Mouse (Mus musculus) forebrain, embryonic 11.5 days (tissue): Measurements from ENCODE around the gene Phactr2. TPM values are rescaled to one million over a fixed set of nuclear protein-coding genes. Genes with fewer than 3 reads are reported as not detected.

ENCODE experiments used
- ATAC-seq: fragments of 200-750 bp; cut with Nextera tagmentation; replicated peaks from 2 replicates; pipeline ENCODE4 v1.8.0; 2017; ENCODE audit warnings: moderate TSS enrichment; ENCODE audit not compliant: low FRiP score
- DNase-seq: peaks from one replicate; pipeline ENCODE4 v3.0.0-alpha.2; 2017; ENCODE audit warnings: low spot score
- H3K27ac ChIP-seq: fragments of 300-500 bp; sonication (generic); 2 replicates; pipeline ENCODE4 v1.5.1; 2014; ENCODE audit warnings: low read depth, low read length
- H3K27me3 ChIP-seq: fragments of 300-500 bp; sonication (generic); 2 replicates; pipeline ENCODE4 v1.6.1; 2014; ENCODE audit warnings: mild to moderate bottlenecking, low read length, mixed read lengths; ENCODE audit not compliant: control insufficient read depth, insufficient read depth
- H3K36me3 ChIP-seq: fragments of 300-500 bp; sonication (generic); 2 replicates; pipeline ENCODE4 v1.6.1; 2014; ENCODE audit warnings: mild to moderate bottlenecking, low read length, moderate library complexity, mixed read lengths; ENCODE audit not compliant: control insufficient read depth, insufficient read depth
- H3K4me1 ChIP-seq: fragments of 300-500 bp; sonication (generic); replicated peaks from 2 replicates; pipeline ENCODE4 v1.6.1; 2014; ENCODE audit warnings: low read length, mixed read lengths; ENCODE audit not compliant: control insufficient read depth, insufficient read depth
- H3K4me2 ChIP-seq: fragments of 300-500 bp; sonication (generic); 2 replicates; pipeline ENCODE4 v1.6.1; 2014; ENCODE audit warnings: low read depth, mild to moderate bottlenecking, low read length, moderate library complexity, mixed read lengths; ENCODE audit not compliant: severe bottlenecking
- H3K4me3 ChIP-seq: fragments of 300-500 bp; sonication (generic); 2 replicates; pipeline ENCODE4 v1.5.1; 2014; ENCODE audit warnings: low read depth, low read length
- H3K9ac ChIP-seq: fragments of 300-500 bp; sonication (generic); 2 replicates; pipeline ENCODE4 v1.6.1; 2014; ENCODE audit warnings: low read length
- H3K9me3 ChIP-seq: fragments of 300-500 bp; sonication (generic); 2 replicates; pipeline ENCODE4 v1.6.1; 2016; ENCODE audit warnings: low read length, mixed read lengths; ENCODE audit not compliant: control insufficient read depth
- WGBS: fragments of 180-500 bp; shearing (Covaris S2); extraction: QIAGEN DNeasy Blood & Tissue Kit; methylation state at CpG from one replicate; pipeline ENCODE4 v1.1.7; 2014; 5-methylcytosine and 5-hydroxymethylcytosine counted together
- polyA plus RNA-seq: library from polyadenylated mRNA; unstranded; fragments of >200 nt; fragmentation: Nextera tagmentation; extraction: Ambion mirVana; gene quantifications from 2 replicates; pipeline ENCODE4 v1.2.1, GENCODE M21; 2014

Phactr2 gene
- polyA plus RNA-seq, 1 experiment from 2014 or later = 17.7 TPM

DNA sequence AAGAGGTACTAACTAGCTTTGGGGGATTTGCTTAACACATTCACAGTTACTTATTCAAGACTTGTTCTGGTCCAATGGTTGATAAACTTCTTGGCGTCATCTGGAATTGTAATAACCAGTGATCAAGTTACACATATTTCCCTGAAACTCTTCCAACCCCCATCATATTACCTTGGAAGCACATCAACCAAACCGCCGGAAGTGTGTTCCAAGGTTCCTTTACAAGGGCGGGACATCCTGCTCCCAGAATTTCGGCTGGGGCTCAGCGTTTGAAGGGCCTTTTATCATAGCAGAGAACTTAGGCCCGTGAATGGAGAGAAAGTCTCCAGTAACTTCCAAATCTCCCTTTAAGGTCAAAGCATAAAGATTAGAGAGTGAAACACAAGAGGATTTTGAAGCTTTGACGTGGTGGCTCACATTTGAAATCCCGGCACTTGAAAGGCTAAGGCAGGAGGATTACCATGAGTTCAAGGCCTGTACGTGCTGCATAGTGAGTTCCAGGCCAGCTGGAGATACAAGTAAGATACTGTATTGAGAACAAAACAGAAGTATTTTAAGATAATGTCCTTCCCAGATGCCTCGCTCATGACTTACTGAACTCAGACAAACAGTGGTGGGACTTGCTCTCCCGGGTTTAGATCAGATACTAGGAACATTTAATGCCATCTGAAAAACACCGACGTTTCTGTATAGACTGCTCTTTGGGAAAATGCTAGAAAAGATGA, 147.9 kb downstream of the Phactr2 start:
- WGBS = 79% methylated on average over 14 of the region's 14 CpGs

DNA sequence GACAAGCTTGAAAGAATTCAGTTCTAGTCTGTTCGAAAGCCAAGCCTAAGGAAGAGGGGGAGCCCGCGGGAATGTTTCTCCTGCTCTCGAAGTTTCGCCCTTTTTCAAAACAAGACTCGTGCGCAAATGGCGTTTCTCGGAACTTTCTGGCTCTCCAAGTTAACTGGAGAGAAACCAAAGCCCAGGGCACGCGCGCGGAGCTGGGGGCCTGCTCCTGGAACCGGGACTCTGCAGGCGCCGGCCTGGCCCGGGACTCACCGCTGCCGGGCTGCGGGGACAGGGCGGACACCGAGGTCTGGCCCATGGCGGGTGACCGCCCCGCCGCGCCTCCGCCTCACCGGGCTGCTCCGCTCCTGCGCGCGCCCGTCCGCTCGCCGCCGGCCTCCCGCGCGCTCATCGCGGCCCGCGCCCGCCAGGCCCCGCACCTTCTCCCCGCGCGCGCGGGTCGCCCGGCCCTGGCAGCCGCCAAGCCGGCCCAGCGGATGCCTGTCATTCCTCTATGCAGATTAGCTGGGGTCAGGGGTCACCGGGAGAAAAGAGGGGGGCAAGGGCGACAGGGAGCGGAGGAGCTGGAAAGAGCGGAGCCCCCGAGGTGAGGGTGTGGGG, 150.3 kb downstream of the Phactr2 start:
- ATAC-seq (peak; percentile 92), DNase-seq (peak; percentile 86)
- Histone ChIP-seq H3K9me3 (no peaks in the 10 kb centered on the region), H3K4me3 (peak overlapping the region; percentile 53), H3K36me3 (no peaks in the 10 kb centered on the region), H3K4me2 (peak overlapping the region; percentile 71), H3K9ac (peak overlapping the region; percentile 76), H3K27ac (peak overlapping the region; percentile 78), H3K4me1 (no peaks in the 10 kb centered on the region; the same call in 1 of the 2 replicates), H3K27me3 (no peaks in the 10 kb centered on the region)
- WGBS = under 1% methylated on average over 57 of the region's 62 CpGs

More for the DNA sequence above, 147.9 kb downstream of the Phactr2 start:
- Histone ChIP-seq H3K27me3 (no peaks in the 10 kb centered on the region), H3K27ac (no peak overlapping the region), H3K9me3 (no peaks in the 10 kb centered on the region), H3K36me3 (no peaks in the 10 kb centered on the region), H3K4me3 (no peak overlapping the region), H3K4me1 (no peaks in the 10 kb centered on the region; the same call in 1 of the 2 replicates), H3K9ac (no peak overlapping the region), H3K4me2 (no peak overlapping the region)
- no peak for ATAC-seq
- DNase-seq = no peak

DNA sequence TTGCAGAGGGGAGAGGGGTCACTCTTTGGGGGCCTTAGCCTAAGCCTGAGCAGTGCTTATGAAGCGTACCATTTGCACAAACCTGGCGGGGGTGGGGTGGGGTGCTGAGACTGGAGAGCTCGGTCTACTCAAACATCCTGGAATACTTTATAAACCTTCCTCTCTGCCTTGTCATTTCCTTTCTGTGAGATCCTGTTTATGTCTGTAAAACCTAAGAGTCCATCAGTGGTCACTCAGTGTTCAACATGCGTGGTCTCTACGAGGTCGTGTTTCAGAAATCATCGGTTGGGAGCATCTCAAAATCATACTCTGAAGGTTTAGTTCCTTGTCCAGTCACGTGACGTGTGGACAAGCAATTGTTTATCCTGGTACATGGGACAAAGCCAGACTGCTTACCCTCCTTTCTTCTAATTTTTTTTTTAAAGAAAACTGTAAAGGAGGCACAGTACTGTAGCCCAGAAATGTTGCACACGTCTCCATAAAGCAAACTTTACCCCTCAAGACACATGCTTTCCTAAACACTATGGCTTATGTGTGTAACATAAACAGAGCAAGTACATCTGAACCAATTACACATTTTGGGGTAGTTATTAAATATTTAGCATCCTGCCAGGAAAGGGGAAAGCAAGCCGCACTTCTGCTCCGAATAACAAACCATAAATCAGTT, 150.9 kb downstream of the Phactr2 start:
- no peaks in the 10 kb centered on the region for H3K9me3 ChIP-seq
- 27% methylated on average over 12 of the region's 12 CpGs for WGBS
- H3K4me2 ChIP-seq = peak overlapping the region; percentile 71
- peak overlapping the region; percentile 53 for H3K4me3 ChIP-seq
- no peaks in the 10 kb centered on the region; the same call in 1 of the 2 replicates for H3K4me1 ChIP-seq
- ATAC-seq (peak; percentile 59), DNase-seq (peak; percentile 56)
- no peaks in the 10 kb centered on the region for H3K27me3 ChIP-seq
- peak overlapping the region; percentile 78 for H3K27ac ChIP-seq
- peak overlapping the region; percentile 76 for H3K9ac ChIP-seq
- no peaks in the 10 kb centered on the region for H3K36me3 ChIP-seq

DNA sequence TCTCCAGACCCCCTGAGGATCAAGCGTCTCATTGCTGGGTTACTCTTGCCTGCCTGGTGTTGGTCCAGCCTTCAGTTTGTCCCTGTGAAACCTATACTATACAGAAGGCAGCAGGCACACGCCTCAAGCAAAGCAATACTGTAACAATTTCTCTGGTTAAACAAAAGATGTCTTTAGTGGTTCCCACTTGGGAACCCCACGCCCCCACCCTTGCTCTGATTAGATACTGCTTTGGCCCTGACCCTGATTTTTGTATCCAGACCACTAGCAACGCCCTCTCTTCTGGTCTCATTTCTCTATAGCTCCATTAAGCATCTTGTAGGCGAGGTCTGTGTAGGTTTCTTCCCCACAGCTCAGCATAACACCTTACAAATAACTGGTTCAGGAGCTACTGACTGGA, 159.2 kb downstream of the Phactr2 start:
- Histone ChIP-seq H3K4me1 (peaks cover 5% of the 10 kb centered on the region; the same call in 1 of the 2 replicates), H3K36me3 (no peaks in the 10 kb centered on the region), H3K4me3 (no peak overlapping the region), H3K27ac (no peak overlapping the region), H3K9ac (no peak overlapping the region), H3K27me3 (no peaks in the 10 kb centered on the region), H3K9me3 (no peaks in the 10 kb centered on the region), H3K4me2 (no peak overlapping the region)
- 81% methylated on average over 5 of the region's 5 CpGs for WGBS
- DNase-seq (no peak), ATAC-seq (no peak)

DNA sequence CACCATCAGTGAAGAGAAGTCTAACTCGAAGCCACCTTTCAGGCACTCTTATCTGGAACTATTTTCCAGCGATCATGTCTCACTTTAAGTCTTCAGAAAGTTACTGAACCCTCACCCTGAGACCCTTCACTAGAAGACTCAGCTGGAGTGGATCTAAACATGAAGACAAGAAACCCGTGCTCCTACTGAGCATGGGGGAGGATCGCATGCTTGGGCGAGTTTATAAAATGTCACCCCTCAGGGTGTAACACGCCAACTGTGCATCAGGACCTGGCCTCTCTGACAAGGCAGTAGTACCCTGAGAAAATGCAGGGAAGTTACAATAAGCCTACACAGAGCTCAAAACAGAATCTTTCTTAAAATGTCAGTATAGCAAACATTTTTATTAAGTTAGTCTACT, 161.6 kb downstream of the Phactr2 start:
- H3K27me3 ChIP-seq = no peaks in the 10 kb centered on the region
- 47% methylated on average over 6 of the region's 6 CpGs for WGBS
- H3K4me3 ChIP-seq = no peak overlapping the region
- H3K27ac ChIP-seq = peak overlapping the region; percentile 42; the same call in 1 of the 2 replicates
- no peak overlapping the region for H3K9ac ChIP-seq
- no peaks in the 10 kb centered on the region for H3K36me3 ChIP-seq
- H3K9me3 ChIP-seq = no peaks in the 10 kb centered on the region
- H3K4me2 ChIP-seq = no peak overlapping the region
- DNase-seq = no peak
- peaks cover 5% of the 10 kb centered on the region; the same call in 1 of the 2 replicates for H3K4me1 ChIP-seq
- no peak for ATAC-seq

DNA sequence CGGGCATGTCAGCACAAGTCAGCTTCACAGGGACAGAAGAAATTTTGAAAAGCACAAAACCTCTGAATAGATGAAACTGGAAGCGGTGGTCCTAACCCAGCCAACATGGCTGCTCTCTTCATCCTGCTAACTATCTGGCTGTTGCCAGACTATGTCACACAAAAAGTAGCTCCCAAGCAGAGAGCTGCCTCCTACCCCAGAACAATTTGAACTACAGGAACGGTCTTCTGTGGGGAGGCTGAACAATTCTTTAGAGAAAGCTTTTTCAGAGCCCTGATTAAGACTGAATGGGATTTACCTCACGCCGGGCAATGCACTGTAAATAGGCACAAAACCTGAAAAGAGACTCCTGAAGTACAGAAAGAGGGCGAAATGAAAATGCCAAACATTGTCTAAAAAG, 162.6 kb downstream of the Phactr2 start:
- 26% methylated on average over 6 of the region's 6 CpGs for WGBS
- Histone ChIP-seq H3K9me3 (no peaks in the 10 kb centered on the region), H3K27ac (peak overlapping the region; percentile 76), H3K4me2 (no peak overlapping the region), H3K27me3 (no peaks in the 10 kb centered on the region), H3K4me1 (peaks cover 5% of the 10 kb centered on the region; the same call in 1 of the 2 replicates), H3K9ac (no peak overlapping the region), H3K4me3 (no peak overlapping the region), H3K36me3 (no peaks in the 10 kb centered on the region)
- ATAC-seq (peak; percentile 71), DNase-seq (no peak)

DNA sequence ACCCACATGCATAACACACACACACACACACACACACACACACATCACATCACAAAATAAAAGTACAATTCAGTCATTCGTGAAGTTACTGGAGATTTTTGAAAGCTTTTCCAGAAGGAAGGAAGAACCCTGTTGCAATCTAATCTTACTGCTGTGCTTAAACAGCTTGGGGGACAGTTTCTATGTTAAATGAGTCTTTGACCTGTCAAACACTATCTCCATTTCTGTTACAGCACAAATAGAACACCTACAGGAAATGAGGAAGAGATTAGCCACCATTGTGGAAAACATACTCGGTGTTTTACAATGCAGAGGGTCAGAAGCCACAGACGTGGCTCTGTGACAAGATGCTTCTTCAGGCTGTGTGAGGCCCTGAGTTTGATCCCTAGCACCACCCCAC, 164.1 kb downstream of the Phactr2 start:
- ATAC-seq = no peak
- H3K4me2 ChIP-seq = no peak overlapping the region
- H3K27me3 ChIP-seq = no peaks in the 10 kb centered on the region
- no peaks in the 10 kb centered on the region for H3K36me3 ChIP-seq
- no peaks in the 10 kb centered on the region for H3K9me3 ChIP-seq
- H3K4me3 ChIP-seq = no peak overlapping the region
- peaks cover 5% of the 10 kb centered on the region; the same call in 1 of the 2 replicates for H3K4me1 ChIP-seq
- WGBS = 77% methylated on average over 3 of the region's 3 CpGs
- H3K9ac ChIP-seq = no peak overlapping the region
- no peak for DNase-seq
- no peak overlapping the region for H3K27ac ChIP-seq

DNA sequence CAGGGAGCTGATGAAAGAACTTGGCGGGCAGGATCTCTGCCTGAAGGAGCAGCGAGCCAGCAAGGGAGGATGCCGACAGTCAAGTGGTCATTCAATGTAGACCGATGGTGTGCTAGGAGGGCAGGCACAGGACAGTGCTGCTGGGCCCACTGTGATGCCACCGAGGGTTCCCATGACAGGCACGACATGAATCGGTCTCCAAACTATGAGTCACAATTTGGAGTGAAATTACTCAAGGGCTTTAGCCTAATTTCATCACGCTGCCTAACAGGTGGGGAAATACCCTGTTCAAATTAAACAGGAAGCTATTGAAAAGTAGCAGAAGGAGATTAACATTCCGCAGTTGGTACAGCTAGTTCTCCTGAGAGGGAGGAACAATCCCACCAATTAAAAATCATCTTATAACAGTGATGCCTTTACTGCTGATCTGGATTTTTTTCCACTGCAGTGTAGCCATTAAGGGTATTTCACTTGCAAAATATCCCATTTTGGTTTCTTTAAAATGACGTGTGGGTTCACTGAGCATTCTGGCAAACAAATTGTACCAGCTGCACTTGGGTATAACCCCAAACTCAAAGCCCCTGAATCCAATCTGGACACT, 169.5 kb downstream of the Phactr2 start:
- no peak overlapping the region for H3K27ac ChIP-seq
- H3K4me2 ChIP-seq = no peak overlapping the region
- H3K9ac ChIP-seq = no peak overlapping the region
- no peaks in the 10 kb centered on the region for H3K9me3 ChIP-seq
- WGBS = 59% methylated on average over 10 of the region's 10 CpGs
- H3K4me1 ChIP-seq = no peaks in the 10 kb centered on the region
- H3K27me3 ChIP-seq = no peaks in the 10 kb centered on the region
- no peak overlapping the region for H3K4me3 ChIP-seq
- no peaks in the 10 kb centered on the region for H3K36me3 ChIP-seq
- peak; percentile 52 for ATAC-seq
- no peak for DNase-seq
